Mouse (Mus musculus): ENCODE results near the gene Intu. TPM values are rescaled to one million over a fixed set of nuclear protein-coding genes. Genes with fewer than 3 reads are reported as not detected.

Intu gene
- polyA plus RNA-seq, 1 experiment: 2.0 TPM

GRCm38 (mm10) chr3:40716056-40716455 lies 185.0 kb downstream of the Intu start:
- TF ChIP-seq MYOG (IDR thresholded peaks at IDR 0.05; ENCODE audit: control insufficient read depth, extremely low read depth, insufficient read length) (no peak), CTCF (IDR thresholded peaks at IDR 0.05; ENCODE audit: control insufficient read depth, insufficient read depth, insufficient read length) (no peak), USF1 (IDR thresholded peaks at IDR 0.05; ENCODE audit: low read depth) (no peak), FOSL1 (IDR thresholded peaks at IDR 0.05; ENCODE audit: insufficient read depth, low read length, poor library complexity, severe bottlenecking) (no peak), MYOD1 (IDR thresholded peaks at IDR 0.05; ENCODE audit: control insufficient read depth, insufficient read length, low read depth) (no peak), MAX (IDR thresholded peaks at IDR 0.05) (no peak), CEBPB (IDR thresholded peaks at IDR 0.05; ENCODE audit: low read depth) (no peak)
- Histone ChIP-seq H3K27me3 (ENCODE audit: control insufficient read depth, insufficient read depth, insufficient read length) (no peaks in the 10 kb centered on the region), H3ac (ENCODE audit: control insufficient read depth, insufficient read length, low read depth) (no peak overlapping the region), H3K4me3 (ENCODE audit: insufficient read depth, poor library complexity, severe bottlenecking) (no peak overlapping the region), H3K36me3 (ENCODE audit: control insufficient read depth, insufficient read depth) (no peaks in the 10 kb centered on the region), H3K79me2 (ENCODE audit: control insufficient read depth, insufficient read depth) (no peaks in the 10 kb centered on the region), H3K79me3 (ENCODE audit: low read depth) (no peaks in the 10 kb centered on the region)

- Histone ChIP-seq H3K4me3 (ENCODE audit: insufficient read depth, poor library complexity, severe bottlenecking) (no peak overlapping the region), H3ac (ENCODE audit: control insufficient read depth, insufficient read length, low read depth) (no peak overlapping the region), H3K79me3 (ENCODE audit: low read depth) (no peaks in the 10 kb centered on the region), H3K79me2 (ENCODE audit: control insufficient read depth, insufficient read depth) (no peaks in the 10 kb centered on the region), H3K27me3 (ENCODE audit: control insufficient read depth, insufficient read depth, insufficient read length) (no peaks in the 10 kb centered on the region), H3K36me3 (ENCODE audit: control insufficient read depth, insufficient read depth) (no peaks in the 10 kb centered on the region)
- TF ChIP-seq FOSL1 (IDR thresholded peaks at IDR 0.05; ENCODE audit: insufficient read depth, low read length, poor library complexity, severe bottlenecking) (no peak), USF1 (IDR thresholded peaks at IDR 0.05; ENCODE audit: low read depth) (no peak), MYOD1 (IDR thresholded peaks at IDR 0.05; ENCODE audit: control insufficient read depth, insufficient read length, low read depth) (no peak)
Observed at GRCm38 (mm10) chr3:40719022-40719421, 187.9 kb downstream of the Intu start.

GRCm38 (mm10) chr3:40738381-40738912 lies 207.4 kb downstream of the Intu start:
- Histone ChIP-seq H3K36me3 (ENCODE audit: control insufficient read depth, insufficient read depth) (no peaks in the 10 kb centered on the region), H3K79me3 (ENCODE audit: low read depth) (no peaks in the 10 kb centered on the region), H3K4me3 (ENCODE audit: insufficient read depth, poor library complexity, severe bottlenecking) (no peak overlapping the region), H3K79me2 (ENCODE audit: control insufficient read depth, insufficient read depth) (no peaks in the 10 kb centered on the region), H3ac (ENCODE audit: control insufficient read depth, insufficient read length, low read depth) (no peak overlapping the region), H3K27me3 (ENCODE audit: control insufficient read depth, insufficient read depth, insufficient read length) (no peaks in the 10 kb centered on the region)
- no peak for TF ChIP-seq CEBPB (IDR thresholded peaks at IDR 0.05; ENCODE audit: low read depth)
- no peak for TF ChIP-seq MYOG (IDR thresholded peaks at IDR 0.05; ENCODE audit: control insufficient read depth, extremely low read depth, insufficient read length)
- TF ChIP-seq FOSL1 (IDR thresholded peaks at IDR 0.05; ENCODE audit: insufficient read depth, low read length, poor library complexity, severe bottlenecking): no peak
- TF ChIP-seq MAX (IDR thresholded peaks at IDR 0.05): no peak
- TF ChIP-seq USF1 (IDR thresholded peaks at IDR 0.05; ENCODE audit: low read depth): no peak
- no peak for TF ChIP-seq MYOD1 (IDR thresholded peaks at IDR 0.05; ENCODE audit: control insufficient read depth, insufficient read length, low read depth)
- TF ChIP-seq CTCF (IDR thresholded peaks at IDR 0.05; ENCODE audit: control insufficient read depth, insufficient read depth, insufficient read length): no peak

- no peak for TF ChIP-seq FOSL1 (IDR thresholded peaks at IDR 0.05; ENCODE audit: insufficient read depth, low read length, poor library complexity, severe bottlenecking)
- TF ChIP-seq CEBPB (IDR thresholded peaks at IDR 0.05; ENCODE audit: low read depth): no peak
Observed at GRCm38 (mm10) chr3:40744024-40744835, 213.1 kb downstream of the Intu start, which contains the start of gene Hspa4l. Gene Hspa4l, plus strand, starts transcription at chr3:40744495.

GRCm38 (mm10) chr3:40744836-40745660 lies 214.0 kb downstream of the Intu start:
- H3K79me2 ChIP-seq (ENCODE audit: control insufficient read depth, insufficient read depth): peaks cover 47% of the 10 kb centered on the region
- H3K4me3 ChIP-seq (ENCODE audit: insufficient read depth, poor library complexity, severe bottlenecking): peak overlapping the region; percentile 84
- TF ChIP-seq MAX (IDR thresholded peaks at IDR 0.05) (no peak), MYOD1 (IDR thresholded peaks at IDR 0.05; ENCODE audit: control insufficient read depth, insufficient read length, low read depth) (no peak), CEBPB (IDR thresholded peaks at IDR 0.05; ENCODE audit: low read depth) (no peak), MYOG (IDR thresholded peaks at IDR 0.05; ENCODE audit: control insufficient read depth, extremely low read depth, insufficient read length) (no peak), USF1 (IDR thresholded peaks at IDR 0.05; ENCODE audit: low read depth) (no peak), FOSL1 (IDR thresholded peaks at IDR 0.05; ENCODE audit: insufficient read depth, low read length, poor library complexity, severe bottlenecking) (no peak), CTCF (IDR thresholded peaks at IDR 0.05; ENCODE audit: control insufficient read depth, insufficient read depth, insufficient read length) (no peak)
- peaks cover 23% of the 10 kb centered on the region for H3K79me3 ChIP-seq (ENCODE audit: low read depth)
- H3K36me3 ChIP-seq (ENCODE audit: control insufficient read depth, insufficient read depth): no peaks in the 10 kb centered on the region
- peak overlapping the region; percentile 93 for H3ac ChIP-seq (ENCODE audit: control insufficient read depth, insufficient read length, low read depth)
- H3K27me3 ChIP-seq (ENCODE audit: control insufficient read depth, insufficient read depth, insufficient read length): no peaks in the 10 kb centered on the region

More at GRCm38 (mm10) chr3:40744024-40744835, 213.1 kb downstream of the Intu start, which contains the start of gene Hspa4l:
- peaks cover 39% of the 10 kb centered on the region for H3K79me2 ChIP-seq (ENCODE audit: control insufficient read depth, insufficient read depth)
- H3ac ChIP-seq (ENCODE audit: control insufficient read depth, insufficient read length, low read depth): peak within 1 kb of the TSS; percentile 93
- H3K27me3 ChIP-seq (ENCODE audit: control insufficient read depth, insufficient read depth, insufficient read length): no peaks in the 10 kb centered on the region
- H3K79me3 ChIP-seq (ENCODE audit: low read depth): peaks cover 22% of the 10 kb centered on the region
- H3K36me3 ChIP-seq (ENCODE audit: control insufficient read depth, insufficient read depth): no peaks in the 10 kb centered on the region
- peak within 1 kb of the TSS; percentile 84 for H3K4me3 ChIP-seq (ENCODE audit: insufficient read depth, poor library complexity, severe bottlenecking)

Data from C2C12 (cell line).